Mouse (Mus musculus): ENCODE results near the gene 2310061I04Rik. TPM values are rescaled to one million over a fixed set of nuclear protein-coding genes. Genes with fewer than 3 reads are reported as not detected.

Gene 2310061I04Rik
- polyA plus RNA-seq, 1 experiment from 2014 or later: 29.0 TPM

DNA sequence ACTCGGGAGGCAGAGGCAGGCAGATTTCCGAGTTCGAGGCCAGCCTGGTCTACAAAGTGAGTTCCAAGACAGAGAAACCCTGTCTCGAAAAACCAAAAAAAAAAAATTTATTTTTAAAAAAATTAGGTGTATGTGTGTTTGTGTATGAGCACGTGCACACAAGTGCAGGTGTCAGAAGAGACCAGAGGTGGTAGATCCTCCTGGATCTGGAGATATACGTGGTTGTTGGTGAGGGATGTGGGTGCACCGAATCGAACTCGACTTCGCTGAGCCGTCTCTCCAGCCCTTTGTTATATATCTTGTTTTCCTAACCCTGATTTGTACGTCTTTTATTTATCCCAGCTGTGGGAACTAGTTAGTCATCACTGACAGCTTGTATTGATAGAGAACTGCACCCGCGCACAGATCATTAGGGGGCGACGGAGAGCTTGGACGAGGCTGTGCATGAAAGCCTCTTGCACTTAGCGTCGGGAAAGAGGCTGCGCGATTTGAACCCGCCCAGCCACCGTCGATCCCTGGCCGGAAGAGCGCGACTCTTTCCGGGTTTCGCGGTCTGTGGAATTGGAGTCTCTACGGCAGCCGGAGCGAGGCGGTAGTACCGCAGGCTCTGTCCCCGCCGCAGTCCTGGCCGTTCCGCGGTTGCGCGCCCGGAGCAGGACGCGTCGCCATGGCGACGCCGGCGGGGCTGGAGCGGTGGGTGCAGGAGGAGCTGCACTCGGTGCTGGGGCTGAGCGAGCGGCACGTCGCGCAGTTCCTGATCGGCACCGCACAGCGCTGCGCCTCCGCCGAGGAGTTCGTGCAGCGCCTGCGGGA lies 17.8 kb downstream of the 2310061I04Rik start, which contains the start of gene Dhx16:
TSS of gene Dhx16 (plus strand) at position 575 of the 813 bp plus-strand sequence.
- H3K27ac ChIP-seq (replicated peaks): peak within 1 kb of the TSS; percentile 86
- peak; percentile 96 for DNase-seq (ENCODE audit: low spot score)
- peaks cover 15% of the 10 kb centered on the region for H3K4me1 ChIP-seq
- H3K4me3 ChIP-seq: peak within 1 kb of the TSS; percentile 99
- peaks cover 60% of the 10 kb centered on the region for H3K36me3 ChIP-seq
- WGBS: 6% methylated on average over 66 of the region's 66 CpGs
- H3K9me3 ChIP-seq (replicated peaks): no peaks in the 10 kb centered on the region
- H3K27me3 ChIP-seq (ENCODE audit: low read depth, poor library complexity, severe bottlenecking): no peaks in the 10 kb centered on the region

- Histone ChIP-seq H3K4me3 (no peak overlapping the region), H3K4me1 (peaks cover 34% of the 10 kb centered on the region), H3K27ac (replicated peaks) (no peak overlapping the region), H3K9me3 (replicated peaks) (peaks cover 11% of the 10 kb centered on the region), H3K27me3 (ENCODE audit: low read depth, poor library complexity, severe bottlenecking) (no peaks in the 10 kb centered on the region), H3K36me3 (peaks cover 66% of the 10 kb centered on the region)
- WGBS: 97% methylated on average over 6 of the region's 6 CpGs
- no peak for DNase-seq (ENCODE audit: low spot score)
Observed at GRCm38 (mm10) chr17:35874721-35875120, 22.5 kb downstream of the 2310061I04Rik start.

GRCm38 (mm10) chr17:35873774-35874519 lies 23.3 kb downstream of the 2310061I04Rik start:
- H3K9me3 ChIP-seq (replicated peaks): peaks cover 11% of the 10 kb centered on the region
- H3K27ac ChIP-seq (replicated peaks): peak overlapping the region; percentile 46; the same call in 1 of the 2 replicates
- H3K4me1 ChIP-seq: peaks cover 41% of the 10 kb centered on the region
- WGBS: 34% methylated on average over 21 of the region's 21 CpGs
- H3K4me3 ChIP-seq: peak overlapping the region; percentile 38
- peak; percentile 85 for DNase-seq (ENCODE audit: low spot score)
- no peaks in the 10 kb centered on the region for H3K27me3 ChIP-seq (ENCODE audit: low read depth, poor library complexity, severe bottlenecking)
- peaks cover 71% of the 10 kb centered on the region for H3K36me3 ChIP-seq

DNA sequence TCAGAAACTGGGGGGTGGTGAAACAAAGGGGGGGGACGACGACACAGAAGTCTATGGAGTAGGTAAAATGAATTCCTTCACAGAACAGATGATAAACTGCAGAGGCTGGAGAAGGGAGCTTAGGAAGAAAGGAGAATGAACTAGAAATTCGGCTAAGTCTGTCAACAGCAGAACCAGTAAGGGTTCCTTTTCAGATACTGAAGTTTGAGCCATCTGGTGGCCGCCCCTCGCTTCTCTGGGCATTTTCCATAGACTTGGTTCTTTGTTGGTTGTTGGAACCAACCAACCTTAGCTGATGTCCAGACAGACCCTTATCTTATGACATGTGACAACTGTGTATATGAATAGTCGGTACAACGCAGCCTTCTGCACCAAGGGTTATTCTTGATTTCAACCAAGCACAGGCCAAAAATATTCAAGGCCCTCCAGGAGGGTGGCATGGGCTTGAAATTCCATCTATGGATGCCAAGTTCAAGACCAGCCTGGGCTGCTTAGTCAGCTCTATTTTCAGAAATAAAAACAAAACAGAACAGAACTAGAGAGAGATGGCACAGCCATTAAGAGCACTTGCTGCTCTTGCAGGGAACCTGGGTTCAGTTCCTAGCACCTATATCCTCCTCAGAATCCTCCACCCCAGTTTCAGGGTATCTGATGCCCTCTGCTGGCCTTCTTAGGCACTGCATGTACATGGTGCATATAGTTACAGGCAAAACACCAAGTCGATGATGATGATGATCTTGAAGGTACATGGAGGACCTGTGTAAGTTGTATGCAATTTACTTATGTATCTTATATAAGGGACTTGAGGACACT lies 26.1 kb downstream of the 2310061I04Rik start:
- peak overlapping the region; percentile 82 for H3K4me3 ChIP-seq
- WGBS: 92% methylated on average over 8 of the region's 8 CpGs
- no peaks in the 10 kb centered on the region for H3K27me3 ChIP-seq (ENCODE audit: low read depth, poor library complexity, severe bottlenecking)
- H3K27ac ChIP-seq (replicated peaks): peak overlapping the region; percentile 99; the same call in 1 of the 2 replicates
- peaks cover 70% of the 10 kb centered on the region for H3K4me1 ChIP-seq
- H3K9me3 ChIP-seq (replicated peaks): peaks cover 11% of the 10 kb centered on the region
- DNase-seq (ENCODE audit: low spot score): no peak
- H3K36me3 ChIP-seq: peaks cover 72% of the 10 kb centered on the region

GRCm38 (mm10) chr17:35870151-35870883 lies 26.9 kb downstream of the 2310061I04Rik start:
- WGBS: 69% methylated on average over 9 of the region's 9 CpGs
- Histone ChIP-seq H3K9me3 (replicated peaks) (peaks cover 11% of the 10 kb centered on the region), H3K4me1 (peaks cover 75% of the 10 kb centered on the region), H3K27ac (replicated peaks) (peak overlapping the region; percentile 99), H3K27me3 (ENCODE audit: low read depth, poor library complexity, severe bottlenecking) (no peaks in the 10 kb centered on the region), H3K36me3 (peaks cover 67% of the 10 kb centered on the region), H3K4me3 (peak overlapping the region; percentile 82)
- no peak for DNase-seq (ENCODE audit: low spot score)

- DNase-seq (ENCODE audit: low spot score): peak; percentile 66
Observed at GRCm38 (mm10) chr17:35869346-35870067, 27.7 kb downstream of the 2310061I04Rik start.

GRCm38 (mm10) chr17:35868961-35869345 lies 28.3 kb downstream of the 2310061I04Rik start:
- DNase-seq (ENCODE audit: low spot score): no peak
- WGBS: 12% methylated on average over 7 of the region's 7 CpGs
- peaks cover 89% of the 10 kb centered on the region for H3K4me1 ChIP-seq

More at GRCm38 (mm10) chr17:35869346-35870067, 27.7 kb downstream of the 2310061I04Rik start:
- H3K27me3 ChIP-seq (ENCODE audit: low read depth, poor library complexity, severe bottlenecking): no peaks in the 10 kb centered on the region
- H3K4me3 ChIP-seq: peak overlapping the region; percentile 82
- 5% methylated on average over 7 of the region's 7 CpGs for WGBS
- H3K36me3 ChIP-seq: peaks cover 60% of the 10 kb centered on the region
- H3K27ac ChIP-seq (replicated peaks): peak overlapping the region; percentile 99
- H3K9me3 ChIP-seq (replicated peaks): peaks cover 11% of the 10 kb centered on the region
- peaks cover 84% of the 10 kb centered on the region for H3K4me1 ChIP-seq

DNA sequence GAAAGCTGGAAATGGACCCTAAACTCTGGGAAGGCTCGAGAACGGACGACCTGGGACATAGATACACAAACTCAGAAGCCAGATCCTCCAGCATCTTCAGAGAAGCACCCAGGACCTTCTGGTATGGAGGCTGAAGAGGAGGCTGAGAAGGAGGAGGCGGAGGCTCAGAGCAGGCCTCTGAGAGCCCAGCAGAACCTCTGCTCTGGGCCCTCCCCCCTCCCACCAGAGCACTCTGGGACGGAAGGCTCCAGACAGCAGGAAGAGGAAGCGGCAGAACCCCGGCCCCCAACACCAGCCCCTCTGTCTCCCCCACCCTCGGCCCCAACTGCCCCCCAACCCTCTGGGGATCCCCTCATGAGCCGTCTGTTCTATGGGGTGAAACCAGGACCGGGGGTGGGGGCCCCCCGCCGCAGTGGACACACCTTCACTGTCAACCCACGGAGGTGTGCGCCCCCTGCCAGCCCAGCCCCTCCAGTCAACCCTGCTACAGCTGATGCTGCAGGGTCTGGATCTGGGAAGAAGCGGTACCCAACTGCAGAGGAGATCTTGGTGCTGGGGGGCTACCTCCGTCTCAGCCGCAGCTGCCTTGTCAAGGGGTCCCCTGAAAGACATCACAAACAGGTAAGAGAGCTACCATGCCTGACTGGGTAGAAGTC lies 28.9 kb downstream of the 2310061I04Rik start:
- no peaks in the 10 kb centered on the region for H3K27me3 ChIP-seq (ENCODE audit: low read depth, poor library complexity, severe bottlenecking)
- DNase-seq (ENCODE audit: low spot score): no peak
- WGBS: 47% methylated on average over 17 of the region's 17 CpGs
- H3K27ac ChIP-seq (replicated peaks): peak overlapping the region; percentile 99
- peaks cover 11% of the 10 kb centered on the region for H3K9me3 ChIP-seq (replicated peaks)
- peak overlapping the region; percentile 82 for H3K4me3 ChIP-seq
- peaks cover 59% of the 10 kb centered on the region for H3K36me3 ChIP-seq
- peaks cover 87% of the 10 kb centered on the region for H3K4me1 ChIP-seq

More at GRCm38 (mm10) chr17:35868961-35869345, 28.3 kb downstream of the 2310061I04Rik start:
- peak overlapping the region; percentile 99 for H3K27ac ChIP-seq (replicated peaks)
- no peaks in the 10 kb centered on the region for H3K27me3 ChIP-seq (ENCODE audit: low read depth, poor library complexity, severe bottlenecking)
- peaks cover 60% of the 10 kb centered on the region for H3K36me3 ChIP-seq
- peak overlapping the region; percentile 82 for H3K4me3 ChIP-seq
- peaks cover 11% of the 10 kb centered on the region for H3K9me3 ChIP-seq (replicated peaks)

DNA sequence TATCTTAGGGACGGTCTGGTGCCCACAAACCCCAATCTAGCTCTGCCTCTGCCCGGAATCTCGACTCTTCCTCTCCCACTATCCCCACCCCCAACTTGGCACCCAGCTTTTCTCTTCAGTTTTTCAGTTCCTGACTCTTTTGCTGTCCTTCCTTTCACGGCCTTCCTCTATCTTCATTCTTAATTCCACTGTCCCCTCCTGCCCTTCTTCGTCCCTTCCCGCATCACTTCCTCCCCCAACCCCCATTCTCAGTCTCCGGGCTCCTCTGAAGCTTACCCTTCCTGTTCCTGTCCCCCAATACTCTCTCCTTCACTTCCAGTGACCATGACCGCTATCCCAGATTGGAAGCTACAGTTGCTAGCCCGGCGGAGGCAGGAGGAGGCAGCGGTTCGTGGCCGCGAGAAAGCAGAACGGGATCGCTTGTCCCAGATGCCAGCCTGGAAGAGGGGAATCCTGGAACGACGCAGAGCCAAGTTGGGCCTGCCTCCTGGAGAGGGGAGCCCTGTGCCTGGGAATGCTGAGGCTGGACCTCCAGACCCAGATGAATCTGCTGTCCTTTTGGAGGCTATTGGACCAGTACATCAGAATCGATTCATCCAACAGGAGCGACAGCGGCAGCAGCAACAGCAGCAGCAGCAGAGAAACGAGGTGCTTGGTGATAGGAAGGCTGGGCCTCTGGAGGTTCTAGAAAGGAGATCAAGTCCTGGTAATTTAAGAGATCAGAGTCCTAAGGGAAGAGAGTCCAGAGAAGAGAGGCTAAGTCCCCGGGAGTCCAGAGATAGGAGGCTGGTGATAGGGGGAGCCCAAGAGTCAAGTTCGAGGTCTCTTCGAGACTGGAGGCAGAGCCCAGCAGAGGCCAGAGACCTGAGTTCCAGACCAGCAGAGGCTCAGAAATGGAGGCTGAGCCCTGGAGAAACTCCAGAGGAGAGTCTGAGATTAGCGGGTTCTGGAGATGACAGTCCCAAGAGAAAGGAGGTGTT lies 30.0 kb downstream of the 2310061I04Rik start:
- H3K9me3 ChIP-seq (replicated peaks): peaks cover 11% of the 10 kb centered on the region
- peaks cover 78% of the 10 kb centered on the region for H3K4me1 ChIP-seq

GRCm38 (mm10) chr17:35866281-35866831 lies 30.9 kb downstream of the 2310061I04Rik start:
- no peaks in the 10 kb centered on the region for H3K27me3 ChIP-seq (ENCODE audit: low read depth, poor library complexity, severe bottlenecking)
- H3K9me3 ChIP-seq (replicated peaks): peaks cover 10% of the 10 kb centered on the region
- DNase-seq (ENCODE audit: low spot score): no peak
- peaks cover 50% of the 10 kb centered on the region for H3K36me3 ChIP-seq
- peak overlapping the region; percentile 82 for H3K4me3 ChIP-seq
- peaks cover 77% of the 10 kb centered on the region for H3K4me1 ChIP-seq
- peak overlapping the region; percentile 99 for H3K27ac ChIP-seq (replicated peaks)
- under 1% methylated on average over 37 of the region's 38 CpGs for WGBS

More for the DNA sequence above, 30.0 kb downstream of the 2310061I04Rik start:
- WGBS: 13% methylated on average over 26 of the region's 26 CpGs
- peaks cover 57% of the 10 kb centered on the region for H3K36me3 ChIP-seq
- H3K27me3 ChIP-seq (ENCODE audit: low read depth, poor library complexity, severe bottlenecking): no peaks in the 10 kb centered on the region
- DNase-seq (ENCODE audit: low spot score): peak; percentile 46
- peak overlapping the region; percentile 99 for H3K27ac ChIP-seq (replicated peaks)
- H3K4me3 ChIP-seq: peak overlapping the region; percentile 82

Data from midbrain, embryonic 10.5 days (tissue).